Mouse (Mus musculus) ES-E14 (cell line): Measurements from ENCODE around the gene Eci2.

Source experiments
- CHD2 ChIP-seq: IDR thresholded peaks from 2 replicates; pipeline ENCODE4 v1.6.1; 2014; ENCODE audit warnings: mild to moderate bottlenecking, low read depth, low read length, inconsistent platforms
- HCFC1 ChIP-seq: IDR thresholded peaks from 2 replicates; pipeline ENCODE4 v1.6.1; 2012; ENCODE audit warnings: low read length, inconsistent platforms, borderline replicate concordance; ENCODE audit not compliant: insufficient read depth
- MAFK ChIP-seq: IDR thresholded peaks from 2 replicates; pipeline ENCODE4 v1.6.1; 2014; ENCODE audit warnings: mild to moderate bottlenecking, low read depth, low read length, inconsistent platforms; ENCODE audit not compliant: insufficient read depth
- ZNF384 ChIP-seq: IDR thresholded peaks from 2 replicates; pipeline ENCODE4 v1.6.1; 2012; ENCODE audit warnings: low read depth, low read length, inconsistent platforms

DNA sequence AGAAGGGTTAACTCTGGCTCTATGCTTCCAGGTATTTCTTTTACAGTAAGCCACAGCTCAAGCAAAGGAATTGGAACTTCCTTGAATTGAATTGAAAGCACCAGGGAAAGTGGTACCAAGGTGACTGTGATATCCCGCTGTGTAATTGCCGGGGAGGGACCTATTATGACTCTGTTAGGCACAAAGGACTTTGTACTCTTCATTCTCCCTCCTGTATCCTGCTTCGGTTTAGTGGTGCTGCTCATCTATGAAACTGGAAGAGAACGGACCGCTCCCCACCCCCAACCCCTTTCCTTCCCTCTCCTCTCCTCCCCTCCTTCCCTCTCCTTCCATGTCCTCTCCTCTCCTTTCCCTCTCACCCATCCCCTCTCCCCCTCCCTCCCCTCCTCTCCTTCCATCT, 62.0 kb downstream of the Eci2 start:
- TF ChIP-seq CHD2 (no peak), MAFK (no peak), HCFC1 (no peak), ZNF384 (no peak)
